Mouse (Mus musculus) embryonic facial prominence, embryonic 11.5 days (tissue): ENCODE results near the gene Olfr1058. TPM values are rescaled to one million over a fixed set of nuclear protein-coding genes. Genes with fewer than 3 reads are reported as not detected.
"Not testable (repeated sequence)": the region's sequence is repeated elsewhere in the genome, so short reads cannot be mapped to it uniquely, and the experiment has no call there.

Experiments
- ATAC-seq: fragments of 200-750 bp; cut with Nextera tagmentation; replicated peaks from 2 replicates; pipeline ENCODE4 v1.8.0; 2017; ENCODE audit warnings: low read depth; ENCODE audit not compliant: insufficient number of reproducible peaks, low FRiP score, low TSS enrichment
- DNase-seq: peaks from one replicate; pipeline ENCODE4 v3.0.0-alpha.2; 2015; ENCODE audit warnings: low spot score
- H3K27ac ChIP-seq: fragments of 300-500 bp; sonication (generic); replicated peaks from 2 replicates; pipeline ENCODE4 v1.5.1; 2014; ENCODE audit warnings: mild to moderate bottlenecking, low read depth, low read length, control low read depth
- H3K27me3 ChIP-seq: fragments of 300-500 bp; sonication (generic); 2 replicates; pipeline ENCODE4 v1.6.1; 2014; ENCODE audit warnings: mild to moderate bottlenecking, low read length, moderate library complexity, mixed read lengths; ENCODE audit not compliant: control insufficient read depth, insufficient read depth
- H3K36me3 ChIP-seq: fragments of 300-500 bp; sonication (generic); replicated peaks from 2 replicates; pipeline ENCODE4 v1.6.1; 2014; ENCODE audit warnings: low read depth, mild to moderate bottlenecking, low read length, moderate library complexity, mixed read lengths; ENCODE audit not compliant: control insufficient read depth, insufficient read depth
- H3K4me1 ChIP-seq: fragments of 300-500 bp; sonication (generic); 2 replicates; pipeline ENCODE4 v1.6.1; 2014; ENCODE audit warnings: low read length, mixed read lengths; ENCODE audit not compliant: control insufficient read depth, insufficient read depth
- H3K4me2 ChIP-seq: fragments of 300-500 bp; sonication (generic); 2 replicates; pipeline ENCODE4 v1.6.1; 2014; ENCODE audit warnings: low read depth, mild to moderate bottlenecking, control low read depth, low read length, moderate library complexity
- H3K4me3 ChIP-seq: fragments of 300-500 bp; sonication (generic); 2 replicates; pipeline ENCODE4 v1.5.1; 2014; ENCODE audit warnings: low read depth, low read length, control low read depth
- H3K9ac ChIP-seq: fragments of 300-500 bp; sonication (generic); replicated peaks from 2 replicates; pipeline ENCODE4 v1.6.1; 2014; ENCODE audit warnings: mild to moderate bottlenecking, control low read depth, low read length
- H3K9me3 ChIP-seq: fragments of 300-500 bp; sonication (generic); replicated peaks from 2 replicates; pipeline ENCODE4 v1.6.1; 2016; ENCODE audit warnings: mild to moderate bottlenecking, low read length, inconsistent platforms, mixed read lengths; ENCODE audit not compliant: control insufficient read depth
- WGBS: fragments of 180-500 bp; shearing (Covaris S2); extraction: QIAGEN DNeasy Blood & Tissue Kit; methylation state at CpG from one replicate; pipeline ENCODE4 v1.1.7; 2014; 5-methylcytosine and 5-hydroxymethylcytosine counted together
- polyA plus RNA-seq: library from polyadenylated mRNA; unstranded; fragments of >200 nt; fragmentation: Nextera tagmentation; extraction: Ambion mirVana; gene quantifications from 2 replicates; pipeline ENCODE4 v1.2.1, GENCODE M21; 2014

The Olfr1058 gene
- 0.15 TPM in 1 of 2 replicates, not detected in the other for polyA plus RNA-seq

- H3K4me2 ChIP-seq, H3K4me3 ChIP-seq, H3K27me3 ChIP-seq, H3K9me3 ChIP-seq, H3K4me1 ChIP-seq, H3K27ac ChIP-seq, DNase-seq, H3K36me3 ChIP-seq, H3K9ac ChIP-seq, ATAC-seq: not testable (repeated sequence)
These were observed at the start of gene Olfr1058 for GRCm38 (mm10) chr2:86388461-86388860. Olfr1058 (minus strand) TSS chr2:86388561.

DNA sequence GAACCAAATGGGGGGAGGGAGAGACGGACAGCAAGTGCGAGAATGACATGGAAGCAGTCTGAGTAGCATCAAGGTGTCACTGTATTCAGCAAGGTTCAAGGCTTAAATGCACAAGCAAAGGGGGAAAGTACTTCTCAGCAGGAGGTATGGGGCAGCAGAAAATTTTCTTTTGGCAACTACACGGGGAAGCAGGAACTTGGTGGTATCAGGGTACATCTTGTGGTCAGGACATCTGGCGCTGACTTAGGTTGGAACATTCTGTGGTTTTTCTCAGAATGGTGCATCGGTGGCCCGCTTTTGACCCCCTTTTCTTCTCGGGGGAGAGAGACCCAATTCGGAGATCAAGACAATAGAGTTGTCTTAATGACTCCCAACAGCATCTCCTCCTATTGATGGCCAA is 40.1 kb upstream of the Olfr1058 start:
- 92% methylated on average over 8 of the region's 8 CpGs for WGBS
- H3K27ac ChIP-seq, ATAC-seq, H3K9ac ChIP-seq, DNase-seq, H3K27me3 ChIP-seq, H3K4me3 ChIP-seq, H3K9me3 ChIP-seq, H3K4me2 ChIP-seq, H3K4me1 ChIP-seq, H3K36me3 ChIP-seq: not testable (repeated sequence)

DNA sequence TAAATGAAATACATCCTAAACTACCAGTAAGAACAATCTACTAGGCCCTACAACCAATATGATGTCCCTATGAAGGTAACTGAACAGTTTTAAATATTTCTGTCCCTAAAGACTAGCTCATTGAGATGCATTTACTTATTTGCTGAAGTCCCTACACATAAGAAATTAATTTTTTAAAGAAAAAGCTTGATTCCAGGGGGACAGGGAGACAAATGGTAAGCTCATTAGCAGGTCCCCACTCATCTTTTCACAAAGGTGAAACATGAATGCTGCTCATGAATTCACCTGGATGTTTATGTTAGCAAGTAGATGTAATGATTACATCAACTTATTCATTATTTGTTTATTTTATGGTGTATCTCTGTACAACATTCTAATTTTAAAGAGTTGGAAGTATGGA is 38.3 kb upstream of the Olfr1058 start, which contains the start of gene Olfr1062:
Gene Olfr1062, minus strand, starts transcription at position 101 of the 400 bp plus-strand sequence.
- not testable (repeated sequence) for H3K9ac ChIP-seq, DNase-seq, H3K4me3 ChIP-seq, H3K36me3 ChIP-seq, H3K27me3 ChIP-seq, H3K27ac ChIP-seq, ATAC-seq, H3K9me3 ChIP-seq, H3K4me2 ChIP-seq, H3K4me1 ChIP-seq

- no peaks in the 10 kb centered on the region for H3K4me1 ChIP-seq
- H3K9me3 ChIP-seq, result no peaks in the 10 kb centered on the region
- H3K9ac ChIP-seq, result no peak within 1 kb of the TSS
- H3K27me3 ChIP-seq, result no peaks in the 10 kb centered on the region
- ATAC-seq, result no peak
- WGBS, result 66% methylated on average over 1 of the region's 1 CpGs
- H3K4me2 ChIP-seq, result no peak within 1 kb of the TSS
- DNase-seq, result no peak
- no peaks in the 10 kb centered on the region for H3K36me3 ChIP-seq
- no peak within 1 kb of the TSS for H3K27ac ChIP-seq
- H3K4me3 ChIP-seq, result no peak within 1 kb of the TSS
These were observed 25.6 kb upstream of the Olfr1058 start, which contains the start of gene Olfr1061 for GRCm38 (mm10) chr2:86413950-86414349. Olfr1061 (minus strand) TSS chr2:86414050.

DNA sequence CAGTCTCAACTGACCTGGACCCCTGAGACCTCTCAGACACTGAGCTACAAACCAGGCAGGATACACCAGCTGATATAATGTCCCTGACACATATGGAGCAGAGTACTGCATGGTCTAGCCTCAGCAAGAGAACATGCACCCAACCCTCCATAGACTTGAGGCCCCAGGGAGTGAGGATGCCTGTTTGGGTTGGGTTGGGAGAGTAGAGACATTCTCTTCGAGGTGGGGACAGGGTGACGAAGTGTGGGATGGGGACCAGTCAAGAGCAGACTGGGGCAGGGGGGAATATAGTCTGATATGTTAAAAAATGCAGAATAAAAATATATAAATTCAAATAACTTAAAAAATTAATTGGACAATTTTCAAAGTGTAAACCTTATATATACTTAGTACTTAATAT is 6.8 kb upstream of the Olfr1058 start:
- ATAC-seq, result no peak; the same call in 1 of the 2 replicates
- no peak for DNase-seq
- 83% methylated on average over 2 of the region's 2 CpGs for WGBS

DNA sequence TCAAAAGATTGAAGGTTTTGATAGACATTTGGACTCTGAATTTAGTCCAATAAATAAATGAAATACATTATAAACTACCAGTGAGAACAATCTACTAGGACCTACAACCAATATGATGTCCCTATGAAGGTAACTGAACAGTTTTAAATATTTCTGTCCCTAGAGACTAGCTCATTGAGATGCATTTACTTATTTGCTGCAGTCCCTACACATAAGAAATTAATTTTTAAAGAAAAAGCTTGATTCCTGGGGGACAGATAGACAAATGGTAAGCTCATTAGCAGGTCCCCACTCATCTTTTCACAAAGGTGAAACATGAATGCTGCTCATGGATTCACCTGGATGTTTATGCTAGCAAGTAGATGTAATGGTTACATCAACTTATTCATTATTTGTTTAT is 10.1 kb downstream of the Olfr1058 start, which contains the start of gene Olfr1057:
Gene Olfr1057, minus strand, starts transcription at position 101 of the 400 bp plus-strand sequence.
- Histone ChIP-seq H3K4me1 (no peaks in the 10 kb centered on the region), H3K27ac (no peak within 1 kb of the TSS), H3K27me3 (no peaks in the 10 kb centered on the region), H3K4me3 (no peak within 1 kb of the TSS), H3K9me3 (no peaks in the 10 kb centered on the region), H3K36me3 (no peaks in the 10 kb centered on the region), H3K4me2 (no peak within 1 kb of the TSS), H3K9ac (no peak within 1 kb of the TSS)
- no peak for DNase-seq
- ATAC-seq, result no peak

More for the DNA sequence above, 6.8 kb upstream of the Olfr1058 start:
- H3K9me3 ChIP-seq, result no peaks in the 10 kb centered on the region
- H3K9ac ChIP-seq, result no peak overlapping the region
- no peak overlapping the region for H3K4me3 ChIP-seq
- no peaks in the 10 kb centered on the region for H3K4me1 ChIP-seq
- H3K36me3 ChIP-seq, result no peaks in the 10 kb centered on the region
- H3K27ac ChIP-seq, result no peak overlapping the region
- no peak overlapping the region for H3K4me2 ChIP-seq
- no peaks in the 10 kb centered on the region for H3K27me3 ChIP-seq

DNA sequence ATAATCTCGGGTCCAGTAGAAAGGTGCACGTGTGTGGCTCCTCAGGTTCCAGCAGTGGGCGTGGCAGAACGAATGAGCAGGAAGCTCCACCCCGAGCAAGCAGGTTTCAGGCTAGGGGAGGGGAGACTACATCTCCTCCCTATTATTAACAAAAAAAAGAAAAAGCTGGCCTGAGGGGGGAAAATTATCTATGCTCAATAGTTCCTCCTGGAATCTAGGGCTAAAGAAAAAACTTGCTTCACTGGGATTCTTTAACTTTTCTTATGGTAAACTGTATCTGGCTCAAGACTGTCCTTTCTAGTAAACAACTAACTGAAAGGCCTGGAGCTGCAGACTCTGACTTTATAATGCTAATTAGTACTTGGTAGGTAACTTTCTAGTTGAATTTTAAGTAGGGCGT is 22.0 kb downstream of the Olfr1058 start:
- H3K9me3 ChIP-seq, H3K27me3 ChIP-seq, H3K4me2 ChIP-seq, H3K27ac ChIP-seq, H3K9ac ChIP-seq, H3K4me1 ChIP-seq, H3K4me3 ChIP-seq, H3K36me3 ChIP-seq, DNase-seq, ATAC-seq: not testable (repeated sequence)
- no CpG with 5 or more reads among the region's 6 CpGs for WGBS

DNA sequence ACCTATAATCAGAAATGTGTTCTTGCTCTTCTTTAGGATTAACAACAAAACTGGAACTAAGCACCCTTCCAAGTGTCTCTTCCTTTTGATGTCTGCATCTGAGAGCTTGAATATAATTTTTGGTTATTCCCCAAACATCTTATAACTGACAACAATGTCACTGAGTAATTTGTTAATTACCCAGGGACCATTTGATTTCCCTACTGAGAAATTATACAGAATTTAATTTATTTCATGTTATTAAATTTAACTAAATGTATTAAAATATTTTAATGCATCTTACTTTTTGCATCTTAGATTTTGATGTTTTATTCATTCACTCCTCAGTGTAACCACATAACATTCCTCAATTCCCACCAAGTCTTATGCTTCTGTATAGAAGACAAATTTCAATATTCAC is 26.0 kb downstream of the Olfr1058 start, which contains the start of gene Olfr1056:
Gene Olfr1056, minus strand, starts transcription at position 101 of the 400 bp plus-strand sequence.
- Histone ChIP-seq H3K4me2 (no peak within 1 kb of the TSS), H3K9me3 (no peaks in the 10 kb centered on the region), H3K4me1 (no peaks in the 10 kb centered on the region), H3K36me3 (no peaks in the 10 kb centered on the region), H3K27ac (no peak within 1 kb of the TSS), H3K4me3 (no peak within 1 kb of the TSS), H3K27me3 (no peaks in the 10 kb centered on the region), H3K9ac (no peak within 1 kb of the TSS)
- ATAC-seq (no peak), DNase-seq (no peak)
